Mouse (Mus musculus): ENCODE results near the gene Mia2. TPM values are rescaled to one million over a fixed set of nuclear protein-coding genes. Genes with fewer than 3 reads are reported as not detected.

Mia2 gene
- total RNA-seq, 2 experiments from 2014 or later = 39.8 to 41.2 TPM

- no peak for DNase-seq (ENCODE audit: low spot score in 2 of 2)
Observed at GRCm38 (mm10) chr12:59093543-59093942, 2.1 kb upstream of the Mia2 start.

DNA sequence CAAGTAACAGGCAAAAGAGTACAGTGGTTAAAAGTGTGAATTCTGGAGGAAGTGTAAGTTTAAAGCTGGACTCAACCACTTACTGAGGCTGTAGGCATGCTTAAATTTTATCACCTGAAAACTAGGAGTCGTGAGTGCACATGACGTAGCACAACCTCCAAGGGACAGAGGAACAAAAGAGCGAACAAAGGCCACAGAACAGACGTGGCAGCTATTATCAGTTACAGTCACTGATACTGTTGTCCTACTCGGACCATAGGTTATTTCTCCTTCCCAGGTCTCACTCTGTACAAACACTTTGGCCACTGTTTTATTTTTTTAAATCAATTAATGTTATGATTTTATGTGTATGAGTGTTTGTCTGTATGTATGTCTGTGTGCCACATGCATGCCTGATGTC, 9.2 kb downstream of the Mia2 start:
- no peak for DNase-seq (ENCODE audit: low spot score in 2 of 2)

DNA sequence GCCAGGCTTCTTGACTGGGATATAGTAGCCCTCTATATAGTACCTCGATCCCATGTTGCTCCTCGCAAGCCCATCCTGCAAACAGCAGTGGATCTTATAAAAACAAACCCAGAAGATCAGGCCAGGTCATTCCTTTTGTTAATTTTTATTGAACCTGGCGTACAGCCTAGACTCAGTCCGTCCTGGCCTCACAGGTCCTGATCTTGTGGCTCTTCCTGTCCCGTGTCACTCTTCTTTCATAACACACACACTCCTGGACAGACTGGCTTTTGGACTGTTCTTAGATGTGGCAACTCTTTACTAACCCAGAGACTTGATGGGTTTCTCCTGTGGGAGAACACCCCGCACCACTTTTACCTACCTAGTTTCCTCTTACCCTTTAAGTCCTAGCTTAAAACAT, 10.3 kb downstream of the Mia2 start:
- no peak for DNase-seq (ENCODE audit: low spot score in 2 of 2)

DNA sequence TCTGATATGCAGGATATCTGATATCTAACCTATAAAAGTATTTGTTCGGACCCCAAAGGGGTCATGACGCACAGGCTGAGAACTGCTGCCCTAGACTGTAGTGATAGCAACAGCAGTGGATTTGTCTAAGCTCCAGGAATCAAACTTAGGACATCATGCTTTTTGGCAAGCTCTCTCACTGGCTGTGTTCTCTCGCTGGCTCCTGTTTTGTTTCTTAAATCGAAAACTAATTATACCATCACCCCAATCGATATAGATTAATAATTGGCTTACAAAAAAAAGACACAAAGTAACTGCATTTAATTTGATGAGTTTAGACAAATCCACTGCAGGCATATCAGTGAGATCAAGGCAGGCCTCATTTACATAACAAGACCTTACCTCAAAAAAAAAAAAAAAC, 10.9 kb downstream of the Mia2 start:
- DNase-seq (ENCODE audit: low spot score in 2 of 2) = no peak

GRCm38 (mm10) chr12:59107926-59108325, 12.3 kb downstream of the Mia2 start:
- DNase-seq (ENCODE audit: low spot score in 2 of 2) = no peak

- DNase-seq (ENCODE audit: low spot score in 2 of 2) = no peak
Observed at GRCm38 (mm10) chr12:59117184-59117583, 21.6 kb downstream of the Mia2 start.

DNA sequence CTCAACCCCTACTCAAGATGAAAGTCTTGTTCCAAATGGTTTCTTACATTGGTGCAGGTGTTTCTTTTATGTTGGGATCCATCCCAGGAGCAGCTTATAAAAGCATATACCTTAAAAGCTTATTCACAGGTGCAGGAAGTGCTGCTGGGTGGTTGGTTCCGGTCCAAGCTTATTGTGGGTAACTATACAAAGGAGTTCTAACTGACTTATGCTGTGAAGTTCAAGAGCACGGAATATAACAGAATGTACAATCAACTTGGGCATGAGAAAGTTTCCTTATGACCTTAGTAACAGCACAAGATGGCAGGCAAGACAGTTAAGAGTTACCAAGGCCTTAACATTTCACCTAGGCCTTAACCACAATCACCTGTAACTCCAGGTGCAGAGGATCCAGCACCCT, 29.8 kb downstream of the Mia2 start:
- DNase-seq (ENCODE audit: low spot score in 2 of 2) = no peak

DNA sequence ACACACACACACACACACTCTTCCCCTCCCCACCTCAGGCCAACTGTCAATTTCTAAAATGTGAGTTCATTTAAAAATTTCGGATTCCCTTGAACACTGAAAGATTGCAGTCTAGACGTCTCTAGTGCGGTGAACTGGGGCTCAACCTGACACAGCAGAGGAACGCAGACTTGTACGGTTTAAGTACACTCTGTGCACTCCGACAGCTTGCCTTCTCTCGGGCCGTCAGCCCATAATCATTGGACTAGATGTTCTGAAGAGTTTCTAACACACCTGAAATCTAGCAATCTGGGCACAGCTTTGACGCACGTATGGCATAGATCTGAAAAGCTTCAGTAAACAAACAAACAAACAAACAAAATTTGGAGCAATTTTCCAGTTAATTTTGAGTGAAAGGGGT, 32.9 kb downstream of the Mia2 start:
- DNase-seq (ENCODE audit: low spot score in 2 of 2) = no peak

- DNase-seq (ENCODE audit: low spot score in 2 of 2) = no peak
Observed at GRCm38 (mm10) chr12:59129038-59129437, 33.4 kb downstream of the Mia2 start.

GRCm38 (mm10) chr12:59129592-59129991, 34.0 kb downstream of the Mia2 start:
- DNase-seq (ENCODE audit: low spot score in 2 of 2) = peak; percentile 12 to 35

DNA sequence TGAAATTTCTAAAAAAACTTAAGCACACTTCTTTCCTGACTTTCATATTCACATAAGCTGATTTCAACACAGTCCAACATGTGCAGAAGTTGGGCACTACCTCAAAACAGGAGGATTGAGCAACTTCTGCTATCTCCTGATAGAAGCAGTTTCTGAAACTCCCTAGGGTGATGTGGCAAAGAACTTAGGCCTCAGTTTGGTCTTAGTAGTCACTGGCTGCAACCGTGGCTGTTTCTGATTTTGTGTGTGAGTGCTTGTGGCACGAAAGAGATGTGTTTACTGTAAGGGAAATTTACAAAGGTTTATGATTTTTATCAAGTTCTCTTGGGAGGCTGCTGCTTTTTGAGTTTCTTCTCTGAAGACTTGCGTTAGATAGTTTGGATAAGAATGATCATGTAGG, 34.6 kb downstream of the Mia2 start:
- peak; percentile 7 to 14 for DNase-seq (ENCODE audit: low spot score in 2 of 2)

DNA sequence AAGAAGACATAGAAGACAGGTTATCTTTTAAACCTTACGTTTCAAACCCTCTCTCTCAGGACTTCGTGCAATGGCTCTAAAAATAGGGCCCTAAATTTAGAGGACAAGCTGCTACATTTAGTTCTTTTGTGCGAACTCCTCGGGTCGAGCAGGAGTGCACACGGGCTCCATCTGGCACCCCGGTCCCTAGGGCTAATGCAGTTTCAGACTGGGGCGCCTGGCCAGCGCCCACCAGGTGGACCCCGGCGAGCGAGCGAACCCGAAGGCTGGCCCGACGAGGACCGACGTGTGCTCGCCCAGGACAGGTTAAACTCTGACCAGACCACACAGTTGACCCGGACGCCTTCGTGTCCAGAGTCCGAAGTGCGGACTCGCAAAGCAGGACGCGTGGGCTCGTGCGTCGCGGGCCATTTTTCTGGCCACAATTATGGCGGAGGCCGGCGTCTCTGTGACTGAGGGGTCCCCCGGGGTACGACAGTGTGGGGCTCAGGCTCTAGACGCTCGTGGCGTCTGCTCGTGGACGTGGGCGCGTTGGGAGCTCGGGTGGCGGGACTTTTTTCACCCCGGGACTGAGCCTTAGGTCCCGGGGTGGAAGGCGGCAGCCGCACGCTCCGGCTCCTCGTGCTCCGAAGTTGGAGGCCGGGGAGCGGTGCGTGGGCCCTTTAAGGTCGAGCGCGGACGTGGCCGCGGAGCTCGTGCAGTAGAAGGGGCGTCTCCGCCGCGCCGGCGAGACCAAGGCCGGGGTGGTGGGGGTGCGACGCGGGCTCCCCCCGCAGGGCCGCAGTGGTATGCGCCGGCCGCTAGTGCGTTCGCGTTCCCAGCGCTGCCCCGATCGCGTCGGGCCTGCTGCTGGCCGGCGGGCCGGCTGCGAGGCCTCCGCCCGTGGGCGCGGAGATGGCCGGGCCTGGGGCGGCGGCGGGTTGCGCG, 35.3 kb downstream of the Mia2 start:
- DNase-seq (ENCODE audit: low spot score in 2 of 2) = peak; percentile 93 to 96

GRCm38 (mm10) chr12:59131578-59131946, 36.0 kb downstream of the Mia2 start:
- DNase-seq (ENCODE audit: low spot score in 2 of 2) = no peak

- DNase-seq (ENCODE audit: low spot score in 2 of 2) = no peak
Observed at GRCm38 (mm10) chr12:59132462-59132861, 36.9 kb downstream of the Mia2 start.

DNA sequence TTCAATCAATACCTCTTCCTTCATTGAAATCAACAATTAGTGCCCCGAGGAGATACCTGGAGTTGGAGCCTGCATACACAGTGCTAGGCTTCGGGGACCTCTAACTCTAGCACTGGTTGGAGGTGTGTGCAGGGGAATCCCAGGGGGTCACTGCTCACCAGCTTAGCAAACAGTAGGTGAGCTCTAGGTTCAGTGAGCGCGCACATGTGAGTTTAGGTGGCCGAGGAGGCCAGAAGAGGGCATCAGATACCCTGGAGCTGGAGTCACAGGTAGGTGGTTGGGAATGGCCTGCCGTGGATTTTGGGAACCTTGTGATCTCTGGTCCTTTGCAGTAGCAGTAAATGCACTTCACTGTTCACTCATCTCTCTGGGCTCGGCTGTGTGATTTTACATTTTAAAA, 37.3 kb downstream of the Mia2 start:
- no peak for DNase-seq (ENCODE audit: low spot score in 2 of 2)

GRCm38 (mm10) chr12:59133437-59133999, 37.9 kb downstream of the Mia2 start:
- no peak for DNase-seq (ENCODE audit: low spot score in 2 of 2)

GRCm38 (mm10) chr12:59135096-59135495, 39.5 kb downstream of the Mia2 start:
- DNase-seq (ENCODE audit: low spot score in 2 of 2) = no peak

- no peak for DNase-seq (ENCODE audit: low spot score in 2 of 2)
Observed at GRCm38 (mm10) chr12:59135533-59136300, 40.1 kb downstream of the Mia2 start.

GRCm38 (mm10) chr12:59137031-59137430, 41.4 kb downstream of the Mia2 start:
- no peak for DNase-seq (ENCODE audit: low spot score in 2 of 2)

DNA sequence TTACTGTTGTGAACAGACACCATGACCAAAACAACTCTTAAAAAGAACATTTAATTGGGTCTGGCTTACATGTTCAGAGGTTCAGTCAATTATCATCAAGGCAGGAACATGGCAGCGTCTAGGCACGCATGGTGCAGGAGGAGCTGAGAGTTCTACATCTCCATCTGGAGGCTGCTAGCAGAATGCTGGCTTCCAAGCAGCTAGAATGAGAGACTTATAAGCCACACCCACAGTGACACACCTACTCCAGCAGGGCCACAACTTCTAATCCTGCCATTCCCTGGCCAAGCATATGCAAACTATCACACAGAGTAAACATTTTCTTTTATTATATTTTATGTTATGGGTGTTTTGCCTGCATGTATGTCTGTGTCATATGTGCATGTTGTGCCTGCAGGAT, 43.8 kb downstream of the Mia2 start:
- DNase-seq (ENCODE audit: low spot score in 2 of 2) = no peak

DNA sequence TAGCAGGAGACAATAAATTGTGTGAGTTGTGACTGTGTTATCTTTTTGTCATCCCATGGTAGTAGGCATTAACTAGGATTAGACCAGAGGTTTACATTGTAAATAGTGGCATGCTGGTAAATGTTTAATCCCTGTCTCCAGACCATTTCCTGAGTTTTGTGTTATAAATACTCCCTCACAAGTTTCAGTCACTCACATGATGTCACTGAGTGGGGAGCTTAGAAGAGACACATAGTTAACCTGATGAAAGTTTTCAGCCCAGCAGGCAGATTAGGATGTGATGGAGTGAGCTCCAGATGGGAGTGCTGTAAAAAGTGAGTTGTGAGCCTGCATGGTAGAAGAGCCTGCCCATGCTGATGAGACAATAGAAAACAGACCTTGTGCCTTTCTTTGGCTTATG, 49.5 kb downstream of the Mia2 start:
- DNase-seq (ENCODE audit: low spot score in 2 of 2) = no peak

- no peak for DNase-seq (ENCODE audit: low spot score in 2 of 2)
Observed at GRCm38 (mm10) chr12:59149691-59150090, 54.1 kb downstream of the Mia2 start.

All from layer of hippocampus, postnatal 10 days (tissue).